Mouse (Mus musculus) limb, embryonic 12.5 days (tissue): ENCODE measurements around the gene Wdfy2. TPM values are rescaled to one million over a fixed set of nuclear protein-coding genes. Genes with fewer than 3 reads are reported as not detected.

Experiments
- ATAC-seq: fragments of 200-750 bp; cut with Nextera tagmentation; 2 replicates; pipeline ENCODE4 v1.8.0; 2017; ENCODE audit warnings: low read depth, moderate TSS enrichment; ENCODE audit not compliant: insufficient number of reproducible peaks, insufficient read depth, low FRiP score, low TSS enrichment
- H3K27ac ChIP-seq: fragments of 300-500 bp; sonication (generic); 2 replicates; pipeline ENCODE4 v1.5.1; 2016; ENCODE audit warnings: mild to moderate bottlenecking, moderate library complexity
- H3K27me3 ChIP-seq: fragments of 300-500 bp; sonication (generic); 2 replicates; pipeline ENCODE4 v1.6.1; 2016; ENCODE audit warnings: mild to moderate bottlenecking, moderate library complexity
- H3K36me3 ChIP-seq: fragments of 300-500 bp; sonication (generic); 2 replicates; pipeline ENCODE4 v1.6.1; 2016; ENCODE audit warnings: mild to moderate bottlenecking, moderate library complexity
- H3K4me1 ChIP-seq: fragments of 300-500 bp; sonication (generic); replicated peaks from 2 replicates; pipeline ENCODE4 v1.6.1; 2016
- H3K4me2 ChIP-seq: fragments of 300-500 bp; sonication (generic); 2 replicates; pipeline ENCODE4 v1.6.1; 2016; ENCODE audit warnings: mild to moderate bottlenecking, moderate library complexity
- H3K4me3 ChIP-seq: fragments of 300-500 bp; sonication (generic); replicated peaks from 2 replicates; pipeline ENCODE4 v1.5.1; 2016; ENCODE audit warnings: mild to moderate bottlenecking
- H3K9ac ChIP-seq: fragments of 300-500 bp; sonication (generic); replicated peaks from 2 replicates; pipeline ENCODE4 v1.6.1; 2016; ENCODE audit warnings: mild to moderate bottlenecking, moderate library complexity
- H3K9me3 ChIP-seq: fragments of 300-500 bp; sonication (generic); 2 replicates; pipeline ENCODE4 v1.6.1; 2016; ENCODE audit warnings: mild to moderate bottlenecking, moderate library complexity
- WGBS: fragments of 180-500 bp; shearing (Covaris S2); methylation state at CpG from one replicate; pipeline ENCODE4 v1.1.7; 2016; 5-methylcytosine and 5-hydroxymethylcytosine counted together
- polyA plus RNA-seq: library from polyadenylated mRNA; unstranded; fragments of >200 nt; fragmentation: Nextera tagmentation; extraction: Ambion mirVana; gene quantifications from 2 replicates; pipeline ENCODE4 v1.2.1, GENCODE M21; 2016

The Wdfy2 gene
- polyA plus RNA-seq, 1 experiment from 2014 or later, result 11.4 TPM

DNA sequence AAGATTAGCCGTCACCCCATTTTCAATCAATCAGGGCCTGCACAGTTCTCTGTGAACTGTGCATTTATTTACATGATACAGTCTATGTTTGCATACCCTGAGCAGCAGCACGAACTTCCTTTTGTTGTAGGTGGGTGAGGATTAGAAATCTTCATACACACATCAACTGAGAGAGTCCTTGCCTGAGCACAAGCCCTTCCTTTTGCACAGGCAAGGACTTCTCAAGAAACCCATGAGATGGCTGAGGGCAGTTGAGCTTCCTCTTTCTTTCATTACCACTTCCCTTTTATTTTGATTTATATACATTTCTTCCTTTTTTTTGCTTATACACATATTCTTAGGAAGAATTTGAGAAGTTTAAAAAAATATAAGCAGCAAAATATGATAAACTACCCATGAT is 27.9 kb downstream of the Wdfy2 start:
- peaks cover 14% of the 10 kb centered on the region for H3K4me1 ChIP-seq
- H3K4me3 ChIP-seq, result no peak overlapping the region
- H3K27me3 ChIP-seq, result no peaks in the 10 kb centered on the region
- no peak overlapping the region for H3K9ac ChIP-seq
- 94% methylated on average over 2 of the region's 2 CpGs for WGBS
- H3K27ac ChIP-seq, result no peak overlapping the region
- no peak overlapping the region for H3K4me2 ChIP-seq
- H3K9me3 ChIP-seq, result peaks cover 9% of the 10 kb centered on the region; the same call in 1 of the 2 replicates
- H3K36me3 ChIP-seq, result 0 out of 2 replicates have a peak, but pooled peaks cover 1% of the 10 kb centered on the region
- ATAC-seq, result no peak

DNA sequence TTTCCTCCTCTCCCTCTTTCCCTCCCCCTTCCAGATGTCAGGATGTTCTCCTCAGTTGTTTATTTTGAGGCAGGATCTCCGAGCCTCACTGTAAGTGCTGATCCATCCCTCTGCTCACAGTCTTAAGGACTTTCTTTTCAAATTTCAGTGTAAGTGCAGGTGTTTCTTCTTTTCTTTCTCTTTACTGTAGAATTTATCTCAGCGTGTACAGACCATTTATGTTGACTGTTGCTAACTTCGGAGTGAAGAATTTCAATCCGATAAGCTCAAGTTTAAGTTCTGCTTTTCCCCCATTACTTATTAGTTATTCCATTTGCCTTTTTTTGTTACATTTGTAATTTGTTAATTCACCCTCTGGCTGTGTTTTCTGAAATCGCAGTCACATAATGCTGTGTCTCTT is 29.6 kb downstream of the Wdfy2 start:
- ATAC-seq, result no peak
- no peak overlapping the region for H3K4me2 ChIP-seq
- peaks cover 14% of the 10 kb centered on the region for H3K4me1 ChIP-seq
- no peak overlapping the region for H3K27ac ChIP-seq
- H3K4me3 ChIP-seq, result no peak overlapping the region
- no peaks in the 10 kb centered on the region for H3K27me3 ChIP-seq
- no peak overlapping the region for H3K9ac ChIP-seq
- peaks cover 11% of the 10 kb centered on the region; the same call in 1 of the 2 replicates for H3K9me3 ChIP-seq
- H3K36me3 ChIP-seq, result 0 out of 2 replicates have a peak, but pooled peaks cover 4% of the 10 kb centered on the region
- WGBS, result 79% methylated on average over 5 of the region's 5 CpGs

DNA sequence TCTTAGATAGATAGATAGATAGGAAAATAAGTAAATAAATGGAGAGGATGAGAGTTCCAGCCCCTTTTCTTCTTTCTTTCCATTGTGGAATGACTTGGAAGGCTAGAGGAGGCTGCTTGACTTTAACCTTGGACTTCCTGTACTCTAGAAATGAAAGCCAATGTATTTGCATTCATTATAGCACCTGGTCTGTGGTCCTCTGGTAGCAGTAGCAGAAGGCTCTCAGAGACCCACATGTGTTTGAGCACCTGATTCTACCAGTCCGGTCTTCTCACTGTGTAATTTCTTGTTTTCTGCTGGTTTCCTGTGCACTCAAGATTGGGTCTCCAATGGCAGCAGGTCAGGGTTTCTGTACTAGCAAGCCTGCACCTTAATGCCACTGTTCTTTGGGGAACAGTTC is 30.1 kb downstream of the Wdfy2 start:
- 70% methylated on average over 1 of the region's 1 CpGs for whole genome bisulfite sequencing

DNA sequence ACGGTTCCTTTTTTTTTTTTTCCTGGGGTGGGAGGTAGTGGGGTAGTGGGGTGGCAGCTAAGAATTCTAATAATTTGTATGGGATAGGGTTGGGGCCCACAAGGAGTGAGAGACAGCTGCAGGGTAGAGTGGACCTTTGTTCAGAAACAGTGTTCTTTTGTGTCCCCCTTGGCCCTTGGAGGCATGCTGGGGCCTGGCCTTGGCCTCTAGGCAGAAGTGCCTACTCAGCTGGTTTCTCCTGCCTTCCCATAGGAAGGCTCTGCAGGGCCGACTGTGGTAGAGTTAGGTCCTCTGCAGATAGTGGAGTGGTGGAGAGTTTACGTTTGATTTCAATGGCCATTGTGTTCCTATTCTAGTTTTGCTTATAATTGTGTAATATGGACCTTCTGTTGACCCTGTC is 30.8 kb downstream of the Wdfy2 start:
- H3K9ac ChIP-seq, result no peak overlapping the region
- H3K4me2 ChIP-seq, result no peak overlapping the region
- 0 out of 2 replicates have a peak, but pooled peaks have one; percentile 15 for ATAC-seq
- WGBS, result 56% methylated on average over 3 of the region's 3 CpGs
- peaks cover 14% of the 10 kb centered on the region for H3K4me1 ChIP-seq
- H3K27ac ChIP-seq, result peak overlapping the region; percentile 59; the same call in 1 of the 2 replicates
- peaks cover 11% of the 10 kb centered on the region; the same call in 1 of the 2 replicates for H3K9me3 ChIP-seq
- H3K36me3 ChIP-seq, result 0 out of 2 replicates have a peak, but pooled peaks cover 4% of the 10 kb centered on the region
- H3K27me3 ChIP-seq, result no peaks in the 10 kb centered on the region
- no peak overlapping the region for H3K4me3 ChIP-seq

More for the DNA sequence above, 30.1 kb downstream of the Wdfy2 start:
- H3K27me3 ChIP-seq, result no peaks in the 10 kb centered on the region
- H3K9ac ChIP-seq, result no peak overlapping the region
- no peak overlapping the region for H3K4me3 ChIP-seq
- no peak overlapping the region for H3K4me2 ChIP-seq
- 0 out of 2 replicates have a peak, but pooled peaks cover 4% of the 10 kb centered on the region for H3K36me3 ChIP-seq
- ATAC-seq, result no peak
- peaks cover 14% of the 10 kb centered on the region for H3K4me1 ChIP-seq
- H3K27ac ChIP-seq, result no peak overlapping the region
- H3K9me3 ChIP-seq, result peaks cover 11% of the 10 kb centered on the region; the same call in 1 of the 2 replicates

DNA sequence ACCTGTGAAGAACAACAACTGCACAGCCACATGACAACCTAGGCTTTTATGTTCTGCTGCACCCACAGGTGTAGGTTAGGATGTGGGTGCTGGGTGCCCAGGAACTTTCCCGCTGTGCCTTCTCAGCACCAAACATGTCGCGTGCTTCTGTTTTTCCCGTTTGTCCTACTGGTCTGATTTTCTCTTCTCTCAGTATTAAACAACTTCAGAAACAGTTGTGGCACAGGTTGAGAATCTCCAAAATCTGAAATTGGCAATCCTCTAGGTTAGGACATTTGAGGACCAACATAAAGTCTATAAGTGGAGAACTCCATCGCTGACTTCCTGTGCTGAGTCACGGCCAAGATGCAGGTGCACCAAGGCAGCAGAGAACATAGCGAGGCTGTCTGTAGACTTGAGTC is 32.8 kb downstream of the Wdfy2 start:
- no peak overlapping the region for H3K27ac ChIP-seq
- 0 out of 2 replicates have a peak, but pooled peaks cover 4% of the 10 kb centered on the region for H3K36me3 ChIP-seq
- peaks cover 14% of the 10 kb centered on the region for H3K4me1 ChIP-seq
- ATAC-seq, result no peak
- H3K9me3 ChIP-seq, result peaks cover 11% of the 10 kb centered on the region; the same call in 1 of the 2 replicates
- H3K27me3 ChIP-seq, result no peaks in the 10 kb centered on the region
- WGBS, result 95% methylated on average over 7 of the region's 7 CpGs
- no peak overlapping the region for H3K4me2 ChIP-seq
- no peak overlapping the region for H3K9ac ChIP-seq
- no peak overlapping the region for H3K4me3 ChIP-seq

DNA sequence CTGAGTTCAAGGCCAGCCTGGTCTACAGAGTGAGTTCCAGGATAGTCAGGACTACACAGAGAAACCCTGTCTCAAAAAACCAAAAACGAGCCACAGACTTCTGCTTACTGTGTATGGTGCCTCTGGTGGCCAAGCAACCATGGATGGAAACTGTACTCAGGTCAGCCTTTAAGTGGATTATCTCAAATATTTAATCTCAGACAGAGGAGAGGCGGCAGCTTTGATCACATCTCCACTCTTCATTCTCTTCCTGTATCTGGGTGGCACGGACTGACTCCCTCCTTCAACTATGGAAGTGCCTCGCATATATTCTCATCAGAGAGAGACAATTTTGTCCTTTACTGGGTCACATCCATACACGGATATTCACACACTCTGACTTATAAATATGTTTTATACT is 34.0 kb downstream of the Wdfy2 start:
- 94% methylated on average over 5 of the region's 5 CpGs for WGBS
- Histone ChIP-seq H3K36me3 (0 out of 2 replicates have a peak, but pooled peaks cover 4% of the 10 kb centered on the region), H3K4me1 (peaks cover 14% of the 10 kb centered on the region), H3K9ac (no peak overlapping the region), H3K27me3 (no peaks in the 10 kb centered on the region), H3K4me2 (no peak overlapping the region), H3K27ac (no peak overlapping the region), H3K9me3 (peaks cover 11% of the 10 kb centered on the region; the same call in 1 of the 2 replicates), H3K4me3 (no peak overlapping the region)
- ATAC-seq, result no peak

DNA sequence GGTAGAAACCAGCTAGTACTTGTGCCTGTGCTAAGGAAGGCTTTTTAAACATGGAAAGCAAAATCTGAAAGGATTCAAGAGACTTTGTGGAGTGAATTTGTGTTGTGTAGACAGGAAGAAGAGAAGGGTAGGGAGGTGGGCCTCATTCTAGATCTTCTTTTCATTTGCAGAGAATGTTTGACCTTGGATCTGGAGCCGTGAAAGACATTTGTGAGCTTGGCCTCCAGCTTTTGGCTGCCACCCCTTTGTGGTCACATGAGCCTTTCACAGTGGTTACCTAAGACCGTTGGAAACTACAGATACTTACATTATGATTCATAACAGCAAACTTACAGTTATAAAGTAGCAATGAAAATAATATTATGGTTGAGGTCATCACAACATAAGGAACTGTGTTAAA is 34.5 kb downstream of the Wdfy2 start:
- H3K4me3 ChIP-seq, result no peak overlapping the region
- peaks cover 14% of the 10 kb centered on the region for H3K4me1 ChIP-seq
- H3K9me3 ChIP-seq, result peaks cover 11% of the 10 kb centered on the region; the same call in 1 of the 2 replicates
- WGBS, result 93% methylated on average over 2 of the region's 2 CpGs
- H3K36me3 ChIP-seq, result 0 out of 2 replicates have a peak, but pooled peaks cover 4% of the 10 kb centered on the region
- H3K27me3 ChIP-seq, result no peaks in the 10 kb centered on the region
- H3K4me2 ChIP-seq, result no peak overlapping the region
- ATAC-seq, result no peak
- H3K9ac ChIP-seq, result no peak overlapping the region
- no peak overlapping the region for H3K27ac ChIP-seq

DNA sequence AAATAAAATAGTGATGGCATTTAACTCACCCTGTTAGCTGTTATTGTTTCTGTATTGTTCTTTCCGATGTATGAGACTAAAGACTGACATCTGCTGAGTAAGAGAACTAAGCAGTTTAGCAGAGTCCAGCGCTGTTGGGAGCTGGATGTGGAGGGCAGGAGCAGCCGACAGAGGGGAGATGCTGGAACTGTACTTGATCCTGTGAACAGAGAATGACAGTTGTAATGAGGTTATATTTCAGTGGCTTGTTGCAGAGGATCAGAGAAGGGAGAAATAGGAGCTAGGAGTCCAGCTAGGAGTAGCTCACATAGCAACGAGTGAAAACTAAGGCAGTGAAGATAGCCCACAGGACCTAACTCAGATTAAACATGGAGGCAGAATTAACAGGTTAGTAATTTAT is 36.3 kb downstream of the Wdfy2 start:
- 76% methylated on average over 4 of the region's 4 CpGs for WGBS
- Histone ChIP-seq H3K4me1 (no peaks in the 10 kb centered on the region), H3K27ac (no peak overlapping the region), H3K36me3 (0 out of 2 replicates have a peak, but pooled peaks cover 4% of the 10 kb centered on the region), H3K27me3 (no peaks in the 10 kb centered on the region), H3K4me3 (no peak overlapping the region), H3K4me2 (no peak overlapping the region), H3K9ac (no peak overlapping the region), H3K9me3 (peaks cover 11% of the 10 kb centered on the region; the same call in 1 of the 2 replicates)
- ATAC-seq, result no peak

DNA sequence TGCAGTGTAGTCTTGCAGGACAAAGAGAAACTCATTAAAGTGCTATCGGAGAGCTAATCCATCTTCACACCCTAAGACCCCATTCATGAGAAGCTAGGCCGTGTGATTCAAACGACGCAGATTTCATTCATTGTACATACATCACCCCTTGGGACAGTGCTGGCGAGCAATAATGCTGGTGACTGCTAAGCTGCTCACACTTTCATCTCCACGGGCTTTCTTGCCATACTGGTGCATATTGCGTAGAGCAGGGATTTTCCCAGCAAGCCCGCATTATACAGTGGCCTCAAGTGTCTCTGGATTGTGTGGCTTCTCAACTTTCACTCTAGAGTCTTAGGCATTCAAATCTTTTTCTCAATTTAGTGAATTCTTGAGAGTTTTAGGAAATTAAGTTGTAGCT is 36.9 kb downstream of the Wdfy2 start:
- no peaks in the 10 kb centered on the region for H3K27me3 ChIP-seq
- WGBS, result 70% methylated on average over 8 of the region's 8 CpGs
- no peak overlapping the region for H3K4me2 ChIP-seq
- H3K4me3 ChIP-seq, result no peak overlapping the region
- ATAC-seq, result no peak
- peaks cover 11% of the 10 kb centered on the region; the same call in 1 of the 2 replicates for H3K9me3 ChIP-seq
- H3K27ac ChIP-seq, result no peak overlapping the region
- H3K4me1 ChIP-seq, result peaks cover 3% of the 10 kb centered on the region; the same call in 1 of the 2 replicates
- H3K9ac ChIP-seq, result no peak overlapping the region
- H3K36me3 ChIP-seq, result 0 out of 2 replicates have a peak, but pooled peaks cover 4% of the 10 kb centered on the region

DNA sequence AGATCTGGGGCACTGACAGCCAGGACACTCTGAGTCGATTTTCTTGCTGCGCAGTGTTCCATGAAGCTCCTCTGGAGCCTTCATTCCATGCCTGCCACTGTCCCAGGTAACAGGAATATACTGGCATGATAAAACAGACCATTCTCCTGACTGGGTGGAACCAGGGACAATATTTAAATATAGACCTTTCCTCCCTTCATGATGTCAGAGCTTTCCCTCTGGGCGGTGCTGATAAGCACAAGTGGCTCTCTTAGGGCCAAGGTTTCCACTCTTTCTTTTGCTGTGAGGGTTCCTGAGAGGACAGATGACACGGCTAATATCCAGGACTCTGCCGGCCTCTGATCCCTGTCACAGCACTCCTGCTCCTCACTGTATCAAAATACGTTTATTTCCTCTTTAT is 40.6 kb downstream of the Wdfy2 start:
- no peak overlapping the region for H3K4me3 ChIP-seq
- no peaks in the 10 kb centered on the region for H3K9me3 ChIP-seq
- H3K4me2 ChIP-seq, result no peak overlapping the region
- no peak overlapping the region for H3K27ac ChIP-seq
- H3K36me3 ChIP-seq, result no peaks in the 10 kb centered on the region
- 82% methylated on average over 6 of the region's 6 CpGs for WGBS
- no peak for ATAC-seq
- no peaks in the 10 kb centered on the region for H3K27me3 ChIP-seq
- peaks cover 20% of the 10 kb centered on the region for H3K4me1 ChIP-seq
- H3K9ac ChIP-seq, result no peak overlapping the region

DNA sequence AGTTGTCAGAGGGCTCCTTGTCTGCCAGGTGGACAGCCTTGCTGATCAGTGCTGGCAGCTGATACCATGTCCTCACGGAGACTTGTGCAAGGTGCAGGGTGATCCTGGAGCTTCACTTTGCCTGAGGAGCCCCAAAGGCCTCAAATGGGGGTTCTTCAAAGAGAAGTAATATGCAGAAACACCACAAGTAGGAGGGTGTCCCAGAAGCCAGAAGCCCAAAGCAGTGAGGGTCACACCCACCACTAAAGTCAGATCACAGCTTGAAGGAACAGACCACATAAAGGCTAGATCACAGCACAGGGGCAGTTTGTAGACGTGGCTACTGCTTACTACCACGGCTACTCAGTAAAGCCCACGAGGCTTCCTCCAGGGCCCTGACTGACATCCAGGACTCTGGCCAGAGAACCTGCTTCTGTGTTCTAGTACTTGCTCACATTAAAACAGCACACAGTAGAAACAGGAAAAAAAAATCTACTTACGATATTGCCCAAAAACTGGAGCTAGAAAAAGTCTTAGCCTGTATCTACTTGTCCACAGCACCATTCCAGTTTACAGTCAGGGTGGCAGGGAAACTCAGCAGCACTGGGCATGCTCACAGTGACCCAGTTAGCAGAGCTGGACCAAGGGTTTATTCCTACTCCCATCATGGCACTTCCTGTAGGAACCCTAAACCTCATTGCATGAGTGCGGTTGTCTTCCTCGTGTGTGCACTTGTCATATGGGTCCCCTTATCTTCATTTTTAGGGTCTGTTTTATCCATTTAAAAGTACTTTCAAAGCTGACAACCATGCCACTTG is 41.4 kb downstream of the Wdfy2 start:
- 68% methylated on average over 7 of the region's 7 CpGs for WGBS
- no peak overlapping the region for H3K27ac ChIP-seq

More for the DNA sequence above, 41.4 kb downstream of the Wdfy2 start:
- H3K4me1 ChIP-seq, result peaks cover 20% of the 10 kb centered on the region
- H3K4me2 ChIP-seq, result no peak overlapping the region
- no peak overlapping the region for H3K9ac ChIP-seq
- no peaks in the 10 kb centered on the region for H3K9me3 ChIP-seq
- ATAC-seq, result no peak
- no peaks in the 10 kb centered on the region for H3K36me3 ChIP-seq
- H3K4me3 ChIP-seq, result no peak overlapping the region
- no peaks in the 10 kb centered on the region for H3K27me3 ChIP-seq
